Mouse (Mus musculus): ENCODE data around the gene H2al1g.

DNA sequence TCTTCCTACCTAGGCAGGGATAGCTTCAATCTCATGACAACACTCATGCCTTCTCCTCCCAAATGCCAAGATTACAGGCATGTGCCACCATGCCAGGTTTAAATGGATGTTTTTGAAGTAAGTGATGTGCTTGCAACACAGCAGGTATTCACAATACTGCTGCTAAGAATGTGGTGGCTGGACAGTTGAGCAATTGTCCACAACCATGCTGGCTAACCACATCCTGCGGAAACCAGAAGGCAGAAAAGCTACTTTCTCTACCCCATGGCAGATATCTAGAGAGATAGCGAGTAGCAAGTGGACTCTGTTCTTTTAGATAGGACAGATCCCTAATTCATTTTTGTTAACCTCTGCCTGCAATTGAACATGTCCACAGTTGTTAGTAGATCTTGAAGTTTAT is 43.2 kb downstream of the H2al1g start:
- TF ChIP-seq CTCF (IDR thresholded peaks at IDR 0.05; ENCODE audit: low read depth) (no peak), EP300 (IDR thresholded peaks at IDR 0.05; ENCODE audit: low read depth) (no peak)

Data from liver, postnatal 0 days (tissue).